Mouse (Mus musculus) heart, adult 9 months (tissue): ENCODE data around the gene Actr6.
"Not testable (repeated sequence)": the region's sequence is repeated elsewhere in the genome, so short reads cannot be mapped to it uniquely, and the experiment has no call there.

ENCODE experiments used
- DNase-seq, 2 experiments: peaks; one replicate each; pipeline ENCODE4 v3.0.0; 2022; ENCODE audit warnings: low spot score in 2 of 2

Gene Actr6

DNA sequence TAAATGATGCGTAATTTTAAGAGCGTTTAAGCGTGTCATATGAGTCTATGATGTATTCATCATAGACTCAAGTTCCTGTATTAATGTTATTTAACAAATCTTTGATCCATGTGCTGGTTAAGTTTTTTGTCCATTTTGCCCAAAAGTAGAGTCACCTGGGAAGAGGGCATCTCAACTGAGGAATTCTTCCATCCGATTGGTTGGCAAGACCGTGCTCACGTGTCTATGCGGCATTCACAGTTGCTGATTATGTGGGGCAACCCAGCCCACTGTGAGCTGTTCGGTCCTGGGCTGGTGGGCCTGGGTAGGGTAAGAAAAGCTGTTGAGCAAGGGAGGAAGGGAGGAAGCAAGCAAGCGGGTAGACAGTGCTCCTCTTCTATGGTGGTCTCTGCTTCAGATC lies 6.3 kb upstream of the Actr6 start:
- no peak for DNase-seq

DNA sequence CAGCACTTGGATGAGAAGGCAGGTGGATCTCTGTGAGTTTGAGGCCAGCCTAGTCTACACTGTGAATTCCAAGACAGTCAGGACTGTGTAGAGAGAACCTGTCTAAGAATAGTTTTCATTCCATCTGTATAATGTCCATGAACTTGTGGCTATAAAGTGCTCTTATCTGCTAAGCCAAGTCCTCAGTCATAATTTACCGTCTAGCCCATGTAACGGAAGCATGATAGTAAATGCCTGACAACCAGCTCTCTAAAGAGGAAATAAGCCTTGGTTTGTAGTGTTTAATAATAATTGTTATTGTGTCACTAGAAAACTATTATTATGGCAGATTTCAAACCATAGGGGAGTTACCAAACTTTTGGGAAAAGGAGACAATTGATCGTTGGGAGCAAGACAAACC lies 5.8 kb upstream of the Actr6 start:
- no peak for DNase-seq

DNA sequence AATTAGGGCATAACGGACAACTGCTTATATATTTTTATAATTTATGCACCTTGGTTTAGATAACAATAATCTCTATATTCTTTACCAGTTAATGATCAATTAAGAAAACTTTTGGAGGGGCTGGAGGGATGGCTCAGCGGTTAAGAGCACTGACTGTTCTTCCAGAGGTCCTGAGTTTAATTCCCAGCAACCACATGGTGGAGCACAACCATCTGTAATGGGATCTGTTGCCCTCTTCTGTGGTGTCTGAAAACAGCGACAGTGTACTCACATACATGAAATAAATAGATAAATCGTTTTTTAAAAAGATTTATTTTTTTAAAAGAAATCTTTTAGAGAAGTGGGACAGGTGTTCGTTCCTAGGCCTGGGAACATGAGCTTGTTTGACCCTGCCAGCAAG lies 5.0 kb upstream of the Actr6 start:
- DNase-seq = no peak

DNA sequence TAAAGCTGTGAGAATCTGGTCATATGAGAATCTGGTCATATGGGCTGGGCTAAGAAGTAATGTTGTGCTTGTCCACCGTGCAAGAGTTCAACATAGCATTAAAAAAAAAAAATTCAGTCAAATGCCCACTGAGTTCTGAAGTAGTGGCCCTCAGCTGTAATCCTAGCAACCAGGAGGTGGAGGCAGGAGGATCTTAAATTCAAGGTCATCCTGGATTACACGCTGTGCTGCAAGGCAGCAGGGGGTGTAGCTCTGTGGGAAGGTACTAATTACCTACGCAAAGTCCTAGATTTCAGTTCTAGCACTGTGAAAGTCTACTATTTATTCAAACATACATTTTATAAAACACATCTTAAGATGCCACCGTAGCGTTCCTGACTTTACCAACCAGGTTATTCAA lies 754 bp downstream of the Actr6 start:
- DNase-seq = no peak

DNA sequence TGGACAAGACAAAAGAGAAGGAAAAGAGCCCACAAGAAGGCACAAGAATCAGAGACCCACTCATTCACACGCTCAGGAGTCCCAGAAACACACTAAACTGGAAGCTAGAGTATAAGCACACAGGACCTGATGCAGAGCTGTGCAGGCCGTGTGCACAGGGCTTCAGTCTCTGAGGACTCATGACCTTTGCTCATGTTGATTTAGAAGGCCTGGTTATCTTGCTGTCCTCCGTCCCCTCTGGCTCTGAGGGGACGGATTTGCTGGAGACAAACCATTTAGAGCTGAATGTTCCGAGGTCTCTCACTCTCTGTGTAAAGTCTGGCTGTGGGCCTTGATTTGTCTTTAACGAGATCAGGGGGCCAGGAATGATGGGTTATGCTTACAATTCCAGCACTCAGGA lies 1.7 kb downstream of the Actr6 start:
- DNase-seq = no peak

DNA sequence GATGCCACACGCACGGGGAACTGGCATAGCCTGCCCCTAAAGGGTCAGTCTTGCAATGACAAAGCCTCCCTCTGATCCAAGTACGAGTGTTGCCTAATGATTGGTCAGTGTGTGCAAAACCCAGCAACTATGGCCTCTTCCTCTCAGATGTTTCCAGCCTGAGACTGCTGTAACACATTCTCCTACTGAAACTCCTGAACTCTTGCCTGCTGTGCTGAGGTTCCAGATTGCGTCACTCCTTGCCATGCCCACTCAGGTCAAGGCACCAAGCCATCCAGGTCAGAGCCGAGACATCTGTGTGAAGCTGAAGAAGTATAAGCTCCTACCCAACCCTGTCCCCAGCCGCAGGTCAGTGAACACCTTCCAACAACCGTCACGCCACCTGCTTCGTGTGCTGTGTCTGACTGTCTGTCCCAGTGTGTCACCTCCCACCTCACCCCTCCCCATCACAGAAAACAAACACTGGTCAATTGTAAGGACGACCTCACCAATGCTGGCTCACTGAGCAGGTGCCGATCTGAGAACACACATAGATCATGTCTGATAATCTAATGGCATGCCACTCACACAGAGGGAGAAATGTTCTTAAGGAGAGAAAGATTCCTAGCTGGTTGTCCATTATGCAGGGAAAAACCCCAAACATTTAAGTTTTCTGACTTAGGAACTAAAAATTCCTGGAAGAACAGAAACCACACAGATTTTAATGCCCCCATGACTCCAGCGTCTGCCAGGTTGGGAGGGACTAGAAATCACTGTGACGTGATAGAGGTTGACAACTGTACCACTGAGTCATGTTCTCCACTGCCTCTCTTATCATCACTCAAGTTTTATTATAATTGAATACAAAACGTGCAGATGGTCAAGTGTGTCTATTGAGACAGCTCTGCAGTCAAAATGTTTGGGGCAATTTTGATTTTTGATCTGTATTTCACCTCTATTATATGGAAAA lies 9.6 kb downstream of the Actr6 start:
- no peak for DNase-seq

DNA sequence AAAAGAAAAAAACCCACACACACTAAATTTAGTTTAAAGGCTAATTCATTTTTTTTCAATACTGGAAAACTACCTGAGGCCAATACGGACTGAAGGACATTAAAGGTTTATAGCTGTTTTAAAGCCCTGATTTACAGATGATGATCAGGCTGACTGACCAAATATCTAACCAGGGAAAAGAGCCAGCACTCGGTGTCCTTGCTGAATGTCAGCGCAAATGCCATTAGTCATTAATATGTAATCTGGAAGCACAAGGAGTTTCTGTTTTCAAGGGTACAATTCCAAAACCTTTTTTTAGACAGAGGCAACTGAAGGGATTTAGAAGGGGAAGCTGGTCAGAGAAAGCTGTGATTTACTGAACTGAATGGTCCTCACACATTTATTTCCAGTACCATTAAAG lies 11.3 kb downstream of the Actr6 start:
- peak; percentile 30 to 34 for DNase-seq

DNA sequence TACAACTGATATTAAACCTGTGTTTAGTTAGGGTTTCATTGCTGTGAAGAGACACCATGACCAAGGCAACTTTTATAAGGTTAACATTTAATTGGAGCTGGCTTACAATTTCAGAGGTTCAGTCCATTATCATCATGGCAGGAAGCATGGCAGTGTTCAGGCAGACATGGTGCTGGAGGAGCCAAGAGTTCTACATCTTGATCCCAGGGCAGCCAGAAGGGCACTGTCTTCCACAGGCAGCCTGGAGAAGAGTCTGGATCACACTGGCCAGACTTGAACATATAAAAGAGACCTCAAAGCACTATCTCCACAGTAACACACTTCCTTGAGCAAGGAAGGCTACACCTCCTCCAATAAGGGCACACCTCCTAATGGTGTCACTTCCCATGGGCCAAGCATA lies 11.8 kb downstream of the Actr6 start:
- no peak for DNase-seq

DNA sequence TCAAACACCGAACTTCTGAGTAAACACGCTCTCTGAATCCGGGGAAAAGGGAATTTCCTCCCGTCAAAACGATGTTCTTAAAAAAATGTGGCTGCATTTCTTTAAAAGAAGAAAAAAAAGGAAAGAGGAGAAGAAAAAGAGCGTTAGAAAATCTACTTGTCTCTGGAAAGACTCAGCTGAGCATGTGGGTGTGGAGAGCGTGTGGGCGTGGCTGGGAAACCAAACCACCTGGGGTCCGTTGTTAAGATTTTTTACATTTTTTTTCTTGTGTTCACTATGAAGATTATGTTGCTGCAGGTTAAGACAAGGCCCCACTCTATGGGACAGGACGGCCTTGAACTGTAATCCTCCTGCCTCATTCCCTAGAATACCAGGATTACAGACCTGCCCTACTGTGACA lies 17.2 kb downstream of the Actr6 start:
- DNase-seq = no peak

DNA sequence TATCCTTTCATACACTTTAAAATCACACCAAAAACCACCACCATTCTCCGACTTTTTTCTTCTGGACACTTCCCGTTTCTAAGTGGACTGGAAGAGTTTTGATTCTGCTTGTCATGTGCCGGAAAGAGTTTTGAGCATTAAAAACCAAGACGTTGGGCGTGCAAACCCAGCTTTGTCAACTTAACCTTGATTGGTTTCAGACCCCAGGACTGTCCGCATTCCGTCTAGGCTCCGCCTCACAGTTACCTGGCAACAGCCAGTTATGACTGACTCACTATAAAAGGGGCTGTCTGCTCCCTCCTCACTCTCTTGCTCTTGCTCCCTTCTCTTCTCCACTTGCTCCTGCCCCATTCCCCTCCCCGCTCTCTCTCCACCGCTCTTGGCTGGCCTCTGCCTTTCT lies 23.4 kb downstream of the Actr6 start:
- DNase-seq = no peak

DNA sequence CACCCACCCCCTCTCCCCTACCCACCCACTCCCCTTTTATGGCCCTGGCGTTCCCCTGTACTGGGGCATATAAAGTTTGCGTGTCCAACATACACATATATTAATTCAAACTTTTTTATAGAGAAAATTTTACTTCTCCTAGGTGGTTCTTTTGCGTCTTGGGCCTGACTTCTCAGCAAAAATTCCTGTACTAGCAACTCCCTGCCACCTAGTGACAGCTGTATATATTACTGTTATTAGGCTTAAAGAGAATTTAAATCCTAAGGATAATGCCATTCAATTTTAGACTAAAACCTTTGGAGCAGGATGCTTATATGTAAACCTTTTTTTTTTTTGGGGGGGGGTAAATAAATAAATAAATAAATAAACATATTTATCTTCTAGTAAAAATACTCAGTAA lies 24.7 kb downstream of the Actr6 start:
- no peak for DNase-seq

DNA sequence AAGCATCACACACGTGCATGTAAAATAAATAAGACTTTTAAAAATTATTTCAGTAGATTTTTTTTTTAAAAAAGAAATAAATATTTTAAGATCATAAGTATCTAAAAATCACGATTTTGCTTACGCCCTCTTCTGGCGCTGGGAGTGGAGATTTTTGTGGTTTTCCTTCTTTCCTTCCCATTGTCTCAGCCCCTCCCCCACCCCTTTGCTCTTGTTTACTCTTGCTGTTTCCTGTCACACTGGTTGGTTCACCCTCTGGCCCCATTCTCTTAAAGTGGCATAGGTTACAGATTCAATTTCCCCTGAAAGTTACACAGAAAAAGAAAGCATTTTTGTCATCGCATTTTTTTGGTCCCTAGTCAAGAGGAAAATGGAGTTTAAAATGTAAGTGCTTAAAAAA lies 29.1 kb downstream of the Actr6 start:
- DNase-seq = no peak

DNA sequence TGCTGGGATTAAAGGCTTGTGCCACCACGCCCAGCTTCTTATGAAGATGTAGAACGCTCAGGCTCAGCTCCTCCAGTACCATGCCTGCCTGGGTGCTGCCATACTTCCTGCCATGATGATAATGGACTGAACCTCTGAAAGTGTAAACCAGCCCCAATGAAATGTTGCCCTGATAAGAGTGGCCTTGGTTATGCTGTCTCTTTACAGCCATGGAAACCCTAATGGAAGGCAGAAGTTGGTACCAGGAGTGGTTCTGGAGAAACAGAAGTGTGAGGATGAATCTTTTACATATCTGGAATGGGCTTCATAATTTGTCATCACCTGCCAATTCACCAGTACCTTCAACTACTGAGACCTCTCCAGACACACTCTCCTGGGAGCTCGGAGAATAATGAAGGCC lies 34.1 kb downstream of the Actr6 start:
- no peak for DNase-seq

DNA sequence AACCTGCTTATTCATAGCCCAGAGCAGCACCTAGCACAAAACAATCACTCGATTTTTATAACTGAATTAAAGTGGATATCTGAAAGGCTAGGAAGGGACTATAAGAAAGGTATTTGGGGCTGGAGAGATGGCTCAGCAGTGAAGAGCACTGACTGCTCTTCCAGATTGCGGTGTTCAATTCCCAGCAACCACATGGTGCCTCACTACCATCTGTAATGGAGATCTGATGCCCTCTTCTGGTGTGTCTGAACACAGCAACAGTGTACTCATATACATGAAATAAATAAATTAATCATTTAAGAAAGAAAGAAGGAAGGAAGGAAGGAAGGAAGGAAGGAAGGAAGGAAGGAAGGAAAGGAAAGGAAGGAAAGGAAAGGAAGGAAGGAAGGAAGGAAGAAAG lies 35.8 kb downstream of the Actr6 start:
- not testable (repeated sequence) for DNase-seq

DNA sequence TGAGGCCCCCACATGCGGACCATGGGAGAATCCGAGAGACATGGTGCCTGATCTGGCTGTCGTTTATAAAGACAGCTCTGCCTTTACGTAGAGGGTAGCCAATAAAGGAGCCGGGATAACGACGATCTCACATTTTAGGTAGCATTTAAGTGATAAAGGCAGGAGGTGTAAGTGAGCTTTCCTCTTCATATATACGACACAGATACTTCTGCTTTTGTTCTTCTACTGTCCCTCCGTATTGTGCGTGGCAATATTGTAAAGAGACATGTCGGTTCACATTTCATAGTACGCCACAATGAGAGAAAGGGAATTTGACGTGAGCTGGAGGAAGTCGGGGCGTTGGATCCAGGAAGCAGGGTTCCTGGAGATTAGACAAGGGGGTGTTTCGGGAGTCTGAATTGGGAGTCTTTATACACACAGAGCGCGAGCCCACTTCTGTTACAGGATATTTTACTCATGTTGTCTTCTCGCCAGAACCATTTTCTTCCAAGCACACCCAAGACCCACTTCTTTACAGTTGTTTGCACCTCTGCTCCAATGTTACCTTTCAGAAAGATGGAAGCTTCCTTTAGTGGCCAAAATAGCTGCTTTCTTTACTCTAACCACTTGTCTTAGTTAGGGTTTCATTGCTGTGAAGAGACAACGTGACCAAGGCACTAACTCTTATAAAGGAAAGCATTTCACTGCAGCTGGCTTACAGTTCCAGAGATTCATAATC lies 36.7 kb downstream of the Actr6 start:
- no peak for DNase-seq

DNA sequence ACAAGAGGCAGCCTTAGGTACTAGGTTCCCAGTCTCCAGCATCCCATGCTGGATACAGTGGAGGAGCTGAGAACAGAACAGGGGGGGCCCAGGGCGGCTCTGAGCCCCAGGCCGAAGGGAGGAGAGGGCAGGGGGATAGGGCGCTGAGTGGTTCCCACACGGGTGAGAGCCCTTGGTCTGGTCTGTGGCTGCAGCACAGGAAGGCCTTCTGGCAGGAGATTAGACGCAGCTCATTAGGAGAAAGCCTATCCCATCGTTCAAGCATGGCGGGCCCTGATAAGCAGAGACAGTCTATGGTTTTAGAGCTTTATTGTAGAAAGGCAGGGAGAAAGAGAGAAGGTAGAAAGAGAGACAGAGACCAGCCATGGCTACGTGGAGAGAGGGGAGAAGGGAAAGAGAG lies 42.1 kb downstream of the Actr6 start:
- no peak for DNase-seq

DNA sequence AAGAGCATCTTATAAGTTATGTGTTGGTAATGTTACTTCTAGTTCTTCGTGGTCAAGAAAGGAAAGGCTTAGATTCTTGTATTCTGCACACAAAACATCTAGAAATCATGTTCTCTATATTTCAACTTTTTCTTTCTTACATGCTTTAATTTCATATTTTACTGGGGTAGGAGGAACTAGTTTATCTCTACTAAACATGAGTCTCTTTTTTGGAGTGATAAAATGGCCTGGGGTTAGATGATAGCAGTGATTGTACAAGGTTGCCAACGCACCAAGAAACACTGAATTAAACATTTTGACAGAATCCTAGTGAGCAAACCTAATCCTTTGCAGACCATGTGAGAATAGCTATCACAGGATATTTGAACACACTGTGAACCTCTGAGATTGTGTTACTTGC lies 44.6 kb downstream of the Actr6 start:
- no peak for DNase-seq

DNA sequence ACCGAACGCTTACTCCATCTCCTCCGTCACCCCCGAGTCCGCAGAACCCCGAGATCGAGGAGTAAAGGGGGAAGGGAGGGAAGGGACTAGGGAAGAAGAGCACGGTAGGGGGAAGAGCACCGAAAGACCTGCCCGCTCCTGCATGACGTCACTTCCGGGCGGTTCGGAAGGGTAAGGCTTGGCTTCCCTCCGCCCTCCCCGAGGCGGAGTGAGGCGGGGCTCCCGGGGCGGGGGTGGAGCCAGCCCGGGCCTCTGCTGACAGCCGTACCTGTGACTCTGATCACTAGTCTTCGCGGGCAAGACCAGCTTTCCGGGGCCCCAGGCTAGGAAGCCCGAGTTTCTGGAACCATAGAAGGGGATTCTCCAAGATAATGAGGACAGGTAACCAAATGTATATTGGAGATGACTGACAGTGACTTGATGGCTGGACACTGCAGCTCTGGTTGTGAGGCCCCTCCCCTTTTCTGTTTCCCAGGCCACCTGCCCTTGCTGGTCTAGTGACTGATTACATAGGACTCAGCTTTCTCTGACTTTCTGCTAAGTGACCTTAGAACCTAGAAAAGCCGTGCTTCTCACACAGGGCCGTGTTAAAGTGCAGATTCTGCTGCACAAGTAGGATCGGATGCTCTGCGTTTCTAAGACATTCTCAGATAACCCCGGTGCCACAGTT lies 45.8 kb downstream of the Actr6 start, which contains the start of gene Scyl2:
Scyl2 (minus strand) TSS at position 147 of the 670 bp plus-strand sequence.
- peak; percentile 90 to 92 for DNase-seq

DNA sequence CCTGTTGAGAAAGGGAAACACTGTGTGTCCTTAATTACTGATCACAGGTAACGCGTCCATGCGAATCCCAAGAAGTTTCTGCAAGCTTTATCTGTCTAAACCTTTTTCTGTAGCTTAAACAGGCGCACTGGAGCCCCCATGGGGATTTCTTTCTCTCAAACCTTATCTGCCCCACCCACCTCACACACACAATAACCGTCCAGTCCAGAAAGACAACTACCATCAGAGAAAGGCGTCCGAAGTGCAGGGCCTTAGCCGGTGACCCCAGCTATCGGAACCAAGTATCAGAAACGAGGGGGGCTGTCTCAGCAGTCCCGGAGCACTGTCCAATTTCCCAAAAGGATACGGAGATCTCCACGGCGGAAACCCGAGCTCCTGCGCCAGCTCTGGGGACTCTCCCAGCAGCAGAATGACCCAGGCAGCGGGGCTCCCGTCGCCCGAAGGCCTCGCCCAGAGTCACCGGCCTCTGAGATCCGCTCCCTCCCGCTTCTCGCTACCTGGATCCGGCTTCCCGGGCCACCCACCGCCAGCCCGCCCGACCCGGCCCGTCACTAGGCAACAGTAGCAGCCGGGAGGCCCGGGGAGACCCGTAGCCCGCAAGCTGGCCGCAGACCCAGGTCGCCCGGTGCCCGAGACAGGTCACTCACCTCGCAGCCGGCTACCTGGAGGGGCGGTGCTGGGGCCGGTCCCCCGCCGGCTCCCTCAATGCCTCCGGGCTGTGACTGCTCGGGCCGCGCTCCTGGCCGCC lies 46.5 kb downstream of the Actr6 start:
- peak in 1 of 2 experiments; percentile 1 for DNase-seq

DNA sequence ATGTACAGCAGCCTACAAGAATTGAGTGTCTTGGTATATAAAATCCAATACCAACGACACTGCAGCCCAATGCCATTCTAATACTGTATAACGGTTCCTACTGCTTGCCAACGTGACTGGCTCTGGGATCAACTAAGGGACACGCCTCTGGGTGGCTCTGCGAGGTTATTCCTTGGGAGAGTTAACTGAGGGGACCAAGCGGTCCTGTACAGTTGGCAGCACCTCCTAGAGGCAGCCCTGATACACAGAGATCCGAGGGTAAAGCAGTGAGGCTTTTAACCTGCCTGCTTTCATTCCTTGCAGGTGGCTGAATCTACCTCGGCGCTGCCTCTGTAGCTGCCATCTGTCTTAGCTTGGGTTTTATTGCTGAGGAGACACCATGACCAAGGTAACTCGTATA lies 49.1 kb downstream of the Actr6 start:
- DNase-seq = no peak

DNA sequence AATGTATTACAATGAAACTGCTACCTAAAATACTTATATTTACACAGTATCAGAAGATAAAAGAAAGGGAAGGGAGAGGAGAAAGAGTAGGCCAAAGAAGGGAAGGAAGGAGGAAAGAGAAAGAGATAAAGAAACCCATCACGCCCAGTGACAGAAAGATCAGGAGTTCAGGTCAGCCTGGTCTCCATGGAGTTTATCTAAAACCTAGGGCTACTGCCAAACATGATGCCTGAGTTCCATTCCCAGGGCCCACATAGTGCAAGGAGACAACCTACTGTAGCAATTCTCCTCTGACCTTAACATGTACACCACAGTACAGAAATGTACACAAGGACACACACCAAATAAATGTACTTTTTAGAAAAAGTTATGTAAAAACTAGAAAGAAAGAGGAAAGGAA lies 49.9 kb downstream of the Actr6 start:
- no peak for DNase-seq

DNA sequence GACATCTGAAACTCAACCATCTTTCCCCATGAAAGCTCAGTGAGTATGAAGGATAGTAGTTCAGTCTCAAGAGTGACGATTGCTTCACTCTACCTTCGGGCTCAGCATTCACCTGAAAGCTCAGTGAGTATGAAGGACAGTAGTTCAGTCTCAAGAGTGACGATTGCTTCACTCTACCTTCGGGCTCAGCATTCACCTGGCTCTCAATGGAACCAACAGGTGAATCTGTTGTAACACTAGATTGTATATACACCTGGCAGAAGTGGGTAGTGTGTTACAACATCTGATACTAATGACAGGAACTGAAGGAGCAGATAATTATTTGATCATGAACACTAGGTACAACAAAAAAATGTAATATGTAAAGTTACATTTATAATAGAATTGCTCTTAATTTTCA lies 50.4 kb downstream of the Actr6 start:
- no peak for DNase-seq
